Mouse (Mus musculus): Measurements from ENCODE around the gene Rgs2.

The Rgs2 gene

DNA sequence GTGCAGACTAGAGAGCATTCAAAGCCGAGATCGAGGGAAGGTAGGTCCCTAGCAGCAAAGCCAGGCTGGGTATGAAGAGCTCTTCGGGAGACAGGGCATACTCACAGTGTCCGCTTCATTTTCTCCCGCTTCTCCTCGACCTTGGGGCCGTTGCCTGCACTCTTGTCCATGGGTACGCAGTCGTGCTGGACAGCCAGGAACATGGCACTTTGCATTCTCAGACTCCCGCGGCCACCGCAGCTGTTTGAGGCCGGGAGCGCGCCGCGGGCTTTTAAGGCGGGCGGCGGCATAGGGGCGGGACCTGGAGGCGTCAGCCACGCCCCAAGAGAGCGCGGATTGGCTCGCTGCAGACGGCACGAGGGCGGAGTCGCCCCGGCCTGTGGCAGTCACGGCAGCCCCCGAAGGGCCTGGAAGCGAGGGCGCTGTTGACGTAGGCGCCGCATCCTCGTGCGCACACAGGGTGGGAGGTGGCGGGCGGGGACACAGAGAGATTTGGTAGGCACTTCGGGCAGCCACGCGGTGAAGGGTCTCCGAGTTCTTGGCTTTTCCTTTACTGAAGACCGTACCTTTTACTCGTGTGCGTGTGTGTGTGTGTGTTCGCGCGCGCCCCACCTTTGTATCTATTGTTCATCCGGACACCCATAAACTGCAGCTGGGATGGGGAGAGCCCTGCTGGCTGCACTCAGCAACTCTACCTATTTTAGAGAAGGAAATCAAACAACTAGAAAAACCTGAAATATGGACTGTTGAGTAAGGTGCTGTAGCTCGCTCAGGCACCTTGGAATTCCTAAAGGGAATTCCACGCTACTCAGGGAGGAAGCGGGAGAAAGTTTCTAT lies at the start of gene Rgs2:
Gene Rgs2 (minus strand): TSS at position 258 of the 837 bp plus-strand sequence.
- DNase-seq = peak; percentile 93 to 97

DNA sequence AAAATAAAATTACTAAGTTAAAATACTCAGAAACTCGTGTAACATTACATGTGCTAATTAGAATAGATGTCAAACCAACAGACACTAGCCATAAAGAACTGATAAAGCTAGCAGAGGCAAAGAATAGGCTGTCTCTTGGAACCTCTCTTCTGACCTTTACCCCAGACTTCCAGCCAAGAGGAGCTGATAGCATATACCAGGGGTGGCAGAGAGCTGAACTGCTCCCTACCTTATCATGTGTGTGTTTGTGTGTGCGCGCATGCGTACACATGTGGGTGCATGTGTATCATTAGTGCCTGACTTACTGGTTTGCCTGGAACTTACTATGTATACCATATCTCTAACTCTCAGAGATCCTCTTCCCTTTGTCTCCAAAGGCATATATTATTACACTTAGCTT lies 49.4 kb upstream of the Rgs2 start:
- no peak for DNase-seq

- DNase-seq = no peak
These were observed 37.9 kb upstream of the Rgs2 start for GRCm38 (mm10) chr1:144041826-144042225.

- no peak for DNase-seq
These were observed 29.5 kb upstream of the Rgs2 start for GRCm38 (mm10) chr1:144033498-144033897.

DNA sequence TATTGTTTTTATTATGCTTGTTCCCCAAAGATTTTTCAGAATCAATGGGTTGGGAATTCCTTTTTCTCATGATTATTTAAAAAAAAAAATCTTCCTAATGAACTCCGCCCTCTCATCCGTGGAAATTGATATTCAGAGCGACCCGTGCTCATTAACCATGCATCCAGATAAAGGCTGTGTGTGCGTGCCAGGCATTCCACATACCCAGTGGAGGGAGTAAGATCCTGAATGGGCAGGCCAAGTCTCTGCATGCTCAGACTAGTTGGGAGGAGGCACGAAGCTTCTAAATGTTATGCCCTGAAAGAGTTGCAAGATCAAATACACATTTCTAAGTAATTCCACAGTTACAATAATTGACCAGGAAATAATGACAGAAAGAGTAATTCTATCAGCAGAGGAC lies 26.5 kb upstream of the Rgs2 start:
- DNase-seq = peak; percentile 43 to 79

DNA sequence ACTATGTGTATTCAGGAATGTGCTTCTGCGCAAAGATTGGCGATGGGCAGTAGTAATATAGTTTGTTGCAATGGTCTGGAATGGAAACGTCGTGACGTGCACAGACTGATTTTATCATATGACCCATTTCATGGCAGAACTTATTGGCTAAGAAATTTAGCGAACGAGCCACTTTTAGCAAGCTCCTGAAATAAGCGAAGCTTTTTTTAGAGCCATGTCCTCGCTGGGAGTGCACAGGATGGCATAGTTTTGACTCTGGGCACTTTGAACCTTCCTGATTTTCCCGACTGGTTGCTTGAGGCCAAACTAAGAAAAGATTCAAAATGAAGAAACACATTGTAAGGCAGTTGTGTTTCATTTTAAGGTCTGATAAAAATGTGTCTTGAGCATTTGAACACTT lies 25.7 kb upstream of the Rgs2 start:
- DNase-seq = no peak

DNA sequence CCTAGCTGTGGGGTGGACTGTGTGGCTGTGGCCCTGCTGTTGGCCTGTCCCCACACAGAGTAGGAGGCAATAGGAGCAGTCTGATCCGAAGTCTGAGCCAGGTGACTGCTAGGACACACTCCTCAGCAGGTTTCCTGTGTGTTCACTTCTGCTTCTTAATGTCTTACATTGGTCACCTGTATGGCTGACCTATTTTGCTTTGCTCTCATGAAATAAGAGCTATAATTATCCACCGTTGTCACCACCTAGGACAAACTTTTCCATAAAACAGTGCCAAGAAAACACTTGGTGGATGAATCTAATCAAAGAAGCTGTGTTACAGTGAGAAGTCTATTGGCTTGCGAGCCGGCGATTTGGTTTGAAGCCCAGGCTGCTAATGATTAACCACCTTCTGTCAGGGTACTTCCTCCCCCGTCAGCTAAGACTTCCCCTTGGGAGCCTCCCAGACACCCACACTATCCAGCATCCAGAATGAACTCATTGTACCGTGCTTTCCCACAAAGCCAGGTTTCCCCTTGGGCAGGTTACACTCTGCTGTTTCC lies 14.5 kb upstream of the Rgs2 start:
- peak; percentile 71 to 81 for DNase-seq

DNA sequence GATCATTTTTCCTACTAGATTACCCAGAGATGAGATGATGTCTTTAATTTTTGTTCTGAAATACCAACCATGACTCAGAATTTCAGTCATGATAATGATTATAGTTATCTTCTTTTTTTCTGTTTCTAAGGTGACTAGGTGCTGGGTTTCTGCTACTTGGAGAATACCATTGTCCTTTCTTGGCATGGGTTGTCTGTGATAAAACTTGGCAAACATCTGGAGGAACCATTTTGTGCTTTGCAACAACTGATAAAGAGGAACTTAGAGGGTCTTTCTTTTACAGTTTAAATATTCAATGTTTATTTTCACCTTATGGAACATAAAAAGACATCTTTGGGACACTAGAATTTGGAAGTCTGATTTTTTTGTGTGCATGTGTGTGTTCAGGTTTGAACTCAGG lies 10.0 kb upstream of the Rgs2 start:
- DNase-seq = no peak

- no peak for DNase-seq
These were observed 3.4 kb upstream of the Rgs2 start for GRCm38 (mm10) chr1:144007341-144007740.

GRCm38 (mm10) chr1:144006542-144006941 lies 2.6 kb upstream of the Rgs2 start:
- peak; percentile 73 to 79 for DNase-seq

GRCm38 (mm10) chr1:144005648-144006047 lies 1.7 kb upstream of the Rgs2 start:
- no peak for DNase-seq

DNA sequence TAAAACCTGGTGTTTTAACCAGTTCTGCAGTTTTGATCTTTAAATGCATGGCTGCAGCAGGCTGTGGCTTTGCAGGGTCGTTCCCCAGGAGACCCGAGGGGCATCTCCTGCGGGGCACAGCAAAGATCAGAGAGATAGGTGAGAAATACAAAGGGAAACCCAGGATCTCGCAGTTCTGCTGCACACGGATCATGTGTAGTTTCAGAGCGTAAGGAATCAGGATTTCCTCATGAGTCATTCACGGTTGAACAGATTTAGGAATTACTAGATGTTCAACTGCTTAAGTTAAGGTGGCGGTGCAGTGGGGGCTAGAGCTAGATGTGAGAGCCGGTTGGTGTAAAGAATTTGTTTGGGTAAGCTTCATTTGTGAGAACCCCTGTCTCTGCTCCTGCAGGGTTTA lies 780 bp upstream of the Rgs2 start:
- DNase-seq = no peak

- DNase-seq = no peak
These were observed 545 bp downstream of the Rgs2 start for GRCm38 (mm10) chr1:144003416-144003815.

GRCm38 (mm10) chr1:144002715-144003066 lies 1.3 kb downstream of the Rgs2 start:
- DNase-seq = no peak

GRCm38 (mm10) chr1:144002036-144002714 lies 1.8 kb downstream of the Rgs2 start:
- no peak for DNase-seq

- no peak for DNase-seq
These were observed 3.7 kb downstream of the Rgs2 start for GRCm38 (mm10) chr1:144000246-144000645.

DNA sequence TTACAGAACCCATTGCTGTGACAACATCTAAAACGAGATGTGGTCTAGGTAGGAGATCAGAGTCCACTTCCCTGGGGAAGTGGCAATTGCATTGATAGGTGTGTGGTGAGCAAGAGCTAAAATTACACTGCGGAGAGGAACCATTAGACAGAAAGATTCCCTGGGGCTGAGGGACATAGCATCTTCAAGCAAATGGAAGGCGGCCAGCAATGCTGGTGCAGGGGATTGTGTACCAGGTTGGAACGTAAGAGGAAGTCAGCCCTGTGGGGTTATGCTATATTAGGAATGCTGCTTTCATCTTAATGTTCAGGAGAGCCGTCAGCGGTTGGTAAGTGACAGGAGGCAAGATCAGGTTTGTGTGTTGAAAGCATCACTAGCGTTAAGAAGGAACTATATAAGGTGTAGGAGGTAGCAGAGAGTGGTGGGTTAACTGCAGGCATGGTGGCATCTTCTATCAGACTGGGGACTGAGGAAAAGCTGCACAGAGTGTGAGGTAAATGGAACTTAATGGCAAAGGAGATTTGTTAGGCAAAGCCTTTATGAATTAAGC lies 4.5 kb downstream of the Rgs2 start:
- DNase-seq = peak in 1 of 2 experiments; percentile 28

GRCm38 (mm10) chr1:143993026-143993425 lies 10.9 kb downstream of the Rgs2 start:
- DNase-seq = no peak

DNA sequence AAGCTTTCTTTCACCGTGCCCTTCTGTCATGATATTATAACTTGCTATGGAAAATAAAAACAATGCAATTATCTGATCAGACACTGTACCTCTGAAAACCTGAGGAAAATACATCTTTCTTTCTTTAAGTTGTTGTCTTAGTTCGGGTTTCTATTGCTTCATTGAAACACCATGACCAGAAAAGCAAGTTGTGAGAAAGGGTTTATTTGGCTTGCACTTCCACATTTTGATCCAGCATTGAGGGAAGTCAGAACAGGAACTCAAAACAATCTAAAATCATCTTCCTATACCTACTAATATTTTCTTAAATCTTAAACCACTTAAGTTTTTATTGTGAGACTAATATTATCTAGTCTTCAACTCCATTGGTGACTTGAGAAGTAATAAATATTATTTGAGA lies 11.4 kb downstream of the Rgs2 start:
- DNase-seq = no peak

DNA sequence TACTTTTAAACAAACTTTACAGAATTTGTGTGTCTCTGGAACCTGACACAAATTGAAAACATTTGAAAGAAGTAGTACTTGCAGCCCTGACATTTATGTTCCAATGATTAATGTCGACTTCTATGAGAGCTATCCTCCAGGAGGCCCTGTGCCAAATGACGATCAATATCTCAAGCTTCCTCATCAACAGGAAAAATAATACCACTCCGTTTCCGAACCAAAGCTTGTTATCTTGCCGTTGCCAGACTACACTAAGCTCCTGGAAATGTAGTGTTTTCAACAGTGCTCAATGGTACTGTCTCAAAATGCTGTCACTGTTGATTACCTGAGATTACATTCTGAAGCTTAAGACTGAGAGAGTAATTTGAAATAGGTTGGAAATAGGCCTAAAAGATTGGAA lies 13.7 kb downstream of the Rgs2 start:
- no peak for DNase-seq

DNA sequence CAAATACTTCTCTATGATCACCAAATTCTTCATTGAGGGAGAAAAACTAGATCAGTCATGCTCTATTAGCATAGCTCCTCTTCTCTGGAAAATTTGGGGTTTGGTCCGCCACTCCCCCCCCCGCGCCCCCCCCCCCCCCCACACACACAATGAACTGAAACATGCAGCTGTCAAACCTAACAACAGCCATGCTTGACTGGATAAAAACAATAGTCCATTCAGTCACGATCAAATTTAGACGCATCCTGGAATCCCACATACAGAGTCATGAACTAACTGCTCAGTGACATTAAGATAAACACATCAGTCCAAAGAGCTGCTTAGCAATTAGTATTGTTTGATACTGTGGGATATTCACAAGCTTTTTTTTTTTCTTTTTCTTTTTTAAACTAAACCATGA lies 14.2 kb downstream of the Rgs2 start:
- DNase-seq = no peak

DNA sequence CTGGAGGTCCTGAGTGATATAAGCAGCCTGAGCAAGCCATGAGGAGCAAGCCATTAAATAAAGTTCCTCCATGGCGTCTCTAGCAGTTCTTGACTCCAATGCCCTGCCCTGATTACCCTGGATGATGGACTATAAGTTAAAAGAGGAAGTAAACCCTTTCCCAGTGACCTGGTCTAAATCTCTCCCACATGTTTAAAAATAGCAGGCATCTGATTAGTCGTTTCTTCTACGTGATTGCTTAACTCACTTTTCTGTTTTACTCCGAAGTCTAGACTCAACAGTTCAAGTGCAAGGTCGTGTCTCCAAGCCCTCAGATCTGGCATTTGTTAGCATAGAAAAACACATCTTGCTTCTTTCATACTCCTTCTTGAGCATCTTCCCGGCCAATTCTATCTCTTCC lies 15.2 kb downstream of the Rgs2 start:
- DNase-seq = no peak

DNA sequence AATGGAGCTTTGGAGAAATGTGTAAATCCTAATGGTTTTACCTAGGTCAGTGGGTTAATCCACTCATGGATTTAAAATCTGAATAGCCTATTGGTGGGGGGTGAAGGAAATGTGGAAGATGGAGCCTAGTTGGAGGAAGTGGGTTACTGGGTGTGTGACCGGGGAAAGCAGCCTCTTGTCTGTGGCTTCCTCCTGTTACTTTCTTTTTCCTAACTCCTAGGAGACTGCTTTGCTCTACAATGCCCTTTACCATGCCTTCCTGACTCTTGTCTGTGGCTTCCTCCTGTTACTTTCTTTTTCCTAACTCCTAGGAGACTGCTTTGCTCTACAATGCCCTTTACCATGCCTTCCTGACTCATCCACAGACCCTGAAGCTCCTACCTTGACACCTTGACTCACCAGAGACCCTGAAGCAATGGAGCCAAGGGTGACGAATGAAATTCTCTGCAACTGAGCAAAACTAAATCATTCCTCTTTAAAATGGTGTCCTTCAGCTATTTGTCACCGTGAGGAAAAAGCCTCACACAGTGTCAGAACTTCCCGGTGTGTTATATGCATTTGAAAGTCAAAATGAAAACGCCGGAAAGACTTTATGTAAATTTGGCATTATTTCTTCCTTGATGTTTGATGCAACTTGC lies 18.9 kb downstream of the Rgs2 start:
- DNase-seq = no peak
